Mouse (Mus musculus) kidney, postnatal 10 days (tissue): ENCODE data around the gene Msl1.

Source experiments
- DNase-seq: peaks from one replicate; pipeline ENCODE4 v3.0.0; 2021; ENCODE audit warnings: mixed read lengths

Msl1 gene

DNA sequence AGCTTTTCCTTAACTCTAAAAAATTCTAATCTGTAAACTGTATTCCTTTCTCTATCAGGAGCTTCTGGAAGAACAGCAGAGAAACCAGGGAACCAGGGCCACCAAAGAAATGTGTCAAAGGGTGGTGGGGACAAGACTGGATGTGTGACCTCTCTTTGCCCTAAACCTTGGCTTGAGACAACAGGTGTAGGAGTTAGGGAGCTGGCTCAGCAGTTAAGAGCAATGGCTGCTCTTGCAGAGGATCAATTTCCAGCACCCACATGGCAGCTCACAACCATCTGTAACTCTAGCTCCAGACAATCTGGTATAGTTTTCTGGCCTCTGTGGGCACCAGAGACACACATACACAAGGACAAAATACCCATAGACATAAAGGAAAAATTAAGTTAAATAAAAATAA lies 17.4 kb upstream of the Msl1 start:
- no peak for DNase-seq

DNA sequence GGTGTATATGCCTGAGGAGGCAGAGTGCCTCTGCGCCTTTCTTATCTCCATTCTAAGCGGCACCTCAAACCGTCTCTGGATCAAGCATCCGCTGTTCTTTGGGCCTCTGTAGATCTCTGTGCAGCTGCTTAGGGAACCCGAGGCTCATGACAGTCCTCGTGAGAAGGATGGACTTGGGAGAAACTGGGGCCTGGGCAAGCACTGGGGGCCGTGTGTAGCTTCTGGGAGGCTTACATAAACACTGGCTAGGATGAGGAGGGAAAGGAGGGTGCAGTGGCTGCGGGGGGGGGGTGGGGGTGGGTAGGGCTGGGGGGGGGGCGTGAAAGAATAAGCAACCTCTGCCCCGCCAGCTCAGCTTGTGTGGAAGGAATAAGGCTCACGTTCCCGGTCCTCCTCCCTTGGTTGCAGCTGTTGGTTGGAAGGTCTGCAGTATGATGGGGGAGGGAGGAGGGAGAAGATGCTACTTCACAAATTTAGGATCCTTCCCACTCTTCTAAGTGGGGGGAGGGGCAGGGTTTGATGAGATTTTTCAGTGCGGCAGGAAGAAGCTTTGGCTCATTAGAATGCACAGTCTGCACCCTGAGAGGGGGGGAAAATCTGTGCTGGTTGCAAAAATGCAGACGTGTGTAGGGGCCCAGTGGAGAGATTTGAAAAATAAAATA lies 13.3 kb upstream of the Msl1 start:
- peak; percentile 82 for DNase-seq

- DNase-seq: peak; percentile 71
Observed at GRCm38 (mm10) chr11:98782651-98783235, 12.6 kb upstream of the Msl1 start.

DNA sequence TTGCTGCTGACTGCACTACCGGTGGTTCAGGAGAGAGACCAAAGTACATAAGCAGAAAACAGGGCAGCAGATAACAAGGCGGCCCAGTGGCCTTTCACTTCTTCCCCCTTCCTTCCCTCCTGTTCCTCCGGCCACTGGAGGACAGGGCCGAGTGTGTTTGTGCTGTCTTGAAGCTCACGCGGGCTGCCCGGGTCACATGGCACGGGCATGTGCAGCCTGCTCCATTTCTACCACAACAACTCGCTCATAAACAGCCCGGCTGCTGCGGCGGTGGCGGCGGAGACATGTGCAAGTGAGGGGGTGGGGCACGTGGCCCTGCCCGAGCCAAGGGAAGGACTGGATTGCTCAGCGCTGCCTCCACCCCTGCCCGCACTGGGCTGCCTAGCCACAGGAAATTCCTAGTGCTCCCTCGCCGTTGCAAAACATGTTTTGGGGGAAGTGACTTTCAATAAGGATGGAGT lies 12.1 kb upstream of the Msl1 start:
- peak; percentile 97 for DNase-seq

GRCm38 (mm10) chr11:98784139-98784538 lies 11.2 kb upstream of the Msl1 start:
- DNase-seq: no peak

DNA sequence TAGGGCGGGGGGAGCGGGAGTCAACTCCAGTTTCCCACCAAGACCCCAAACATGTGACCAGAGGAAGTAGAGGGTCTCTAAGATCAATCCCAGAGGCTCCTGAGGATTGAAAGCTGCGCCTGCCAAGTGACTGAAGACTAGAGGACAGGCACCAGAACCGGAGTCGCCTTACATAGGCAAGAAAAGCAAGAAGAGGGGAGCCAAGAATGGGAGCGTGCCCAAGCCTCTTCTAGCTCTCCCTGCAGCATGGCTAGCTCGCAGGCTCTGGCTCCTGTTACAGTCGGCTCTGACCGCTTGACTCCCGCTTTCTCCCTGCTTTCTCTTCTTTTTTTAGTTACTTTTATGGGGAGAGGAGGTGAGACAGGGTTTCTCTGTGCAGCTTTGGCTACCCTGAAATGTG lies 10.1 kb upstream of the Msl1 start:
- peak; percentile 61 for DNase-seq

DNA sequence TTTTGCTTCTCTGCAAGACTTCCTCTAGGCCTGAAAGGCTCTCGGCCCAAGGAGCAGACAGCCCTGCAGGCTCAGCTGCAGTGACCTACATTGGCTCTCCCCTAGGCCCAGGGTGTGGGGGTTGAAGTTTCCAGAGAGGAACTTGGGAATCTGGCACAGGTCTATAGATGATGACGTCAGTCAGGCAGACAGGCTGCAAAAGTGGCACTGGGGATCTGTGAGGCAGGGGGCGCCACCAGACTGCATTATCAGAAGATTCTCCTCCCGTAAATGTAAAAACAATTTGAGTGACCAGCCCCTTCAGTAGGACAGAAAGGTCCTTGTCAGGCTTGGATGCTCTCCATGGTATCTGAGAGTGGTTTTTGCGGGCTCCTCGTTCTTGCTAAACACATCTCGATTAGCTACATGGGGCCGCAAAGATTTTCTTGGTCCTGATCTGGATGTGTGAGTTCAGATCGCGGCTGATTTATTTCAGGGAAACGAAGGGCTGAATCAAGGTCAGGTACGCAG lies 9.5 kb upstream of the Msl1 start:
- peak; percentile 90 for DNase-seq

DNA sequence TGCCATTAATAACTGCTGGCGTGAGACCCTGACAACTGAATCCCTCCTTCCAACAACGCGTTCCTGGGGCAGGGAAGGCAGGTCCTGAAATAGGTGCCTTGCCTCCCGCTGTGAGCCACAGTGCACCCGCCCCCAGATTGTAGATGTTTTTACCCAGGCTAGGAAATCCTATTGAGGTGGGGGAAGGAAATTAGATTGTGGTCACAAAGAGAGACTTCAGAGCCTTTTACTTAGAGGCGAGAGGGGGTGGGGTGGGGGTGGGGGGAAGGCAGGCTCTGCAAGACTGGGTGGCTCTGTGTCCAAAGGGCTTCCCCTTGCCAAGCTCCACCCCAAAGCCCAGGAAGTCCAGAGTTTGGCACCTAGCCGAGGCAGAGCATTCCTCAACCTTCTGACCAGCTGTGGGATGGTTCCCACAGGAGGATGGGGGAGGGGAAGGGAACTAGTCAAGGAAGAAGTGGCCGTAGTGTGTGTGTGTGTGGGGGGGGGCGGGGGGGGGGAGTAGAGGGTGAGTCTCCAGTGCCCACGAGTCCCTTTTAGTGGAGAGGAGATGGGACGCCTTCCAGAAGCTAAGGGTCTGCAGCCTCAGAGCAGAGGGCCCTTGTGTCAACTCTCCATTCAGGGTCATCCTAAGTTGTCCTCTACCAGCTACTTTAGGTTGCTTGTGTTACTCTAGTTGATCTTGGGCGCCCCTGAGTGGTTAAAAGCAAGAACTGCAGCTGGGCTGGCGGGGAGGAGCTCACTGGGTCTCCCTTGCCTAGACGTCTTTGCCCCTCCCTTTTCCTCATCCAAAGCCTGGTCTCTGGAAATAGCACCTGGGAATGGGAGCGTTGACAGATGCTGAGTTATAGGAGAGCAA lies 8.7 kb upstream of the Msl1 start:
- peak; percentile 98 for DNase-seq

DNA sequence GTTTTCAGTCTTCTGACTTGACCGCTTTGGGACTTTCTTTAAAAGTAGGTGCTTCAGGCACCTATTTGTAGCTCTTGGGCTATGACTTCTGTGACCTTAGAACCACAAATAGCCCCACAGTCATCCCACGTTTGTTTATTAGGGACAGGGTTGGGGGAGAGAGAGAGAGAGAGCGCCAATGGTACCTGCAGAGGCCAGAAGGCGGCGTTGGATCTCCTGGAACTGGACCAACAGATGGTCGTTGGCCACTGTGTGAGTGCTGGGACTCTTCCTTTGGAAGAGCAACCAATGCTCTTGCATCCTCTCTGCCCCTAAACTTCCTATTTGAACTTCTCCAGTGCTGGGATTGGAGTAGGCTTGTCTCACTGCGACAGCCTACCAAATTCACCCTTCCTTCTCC lies 8.1 kb upstream of the Msl1 start:
- peak; percentile 56 for DNase-seq

DNA sequence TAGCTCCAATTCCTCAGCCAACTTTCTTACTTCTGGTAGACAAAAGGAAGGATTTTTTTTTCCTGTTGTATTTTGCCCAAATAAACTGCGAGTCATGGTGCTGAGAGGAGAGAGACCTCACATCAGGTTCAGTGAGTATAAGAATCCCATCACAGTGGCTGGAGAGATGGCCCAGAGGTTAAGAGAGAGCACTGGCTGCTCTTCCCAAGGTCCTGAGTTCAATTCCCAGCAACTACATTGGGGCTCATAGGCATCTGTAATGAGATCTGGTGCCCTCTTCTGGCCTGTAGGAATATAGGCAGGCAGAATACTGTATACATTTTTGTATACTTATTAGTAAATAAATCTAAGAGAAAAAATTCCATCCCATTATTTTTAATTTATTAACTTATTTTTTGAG lies 7.6 kb upstream of the Msl1 start:
- no peak for DNase-seq

- DNase-seq: no peak
Observed at GRCm38 (mm10) chr11:98788139-98788538, 7.2 kb upstream of the Msl1 start.

DNA sequence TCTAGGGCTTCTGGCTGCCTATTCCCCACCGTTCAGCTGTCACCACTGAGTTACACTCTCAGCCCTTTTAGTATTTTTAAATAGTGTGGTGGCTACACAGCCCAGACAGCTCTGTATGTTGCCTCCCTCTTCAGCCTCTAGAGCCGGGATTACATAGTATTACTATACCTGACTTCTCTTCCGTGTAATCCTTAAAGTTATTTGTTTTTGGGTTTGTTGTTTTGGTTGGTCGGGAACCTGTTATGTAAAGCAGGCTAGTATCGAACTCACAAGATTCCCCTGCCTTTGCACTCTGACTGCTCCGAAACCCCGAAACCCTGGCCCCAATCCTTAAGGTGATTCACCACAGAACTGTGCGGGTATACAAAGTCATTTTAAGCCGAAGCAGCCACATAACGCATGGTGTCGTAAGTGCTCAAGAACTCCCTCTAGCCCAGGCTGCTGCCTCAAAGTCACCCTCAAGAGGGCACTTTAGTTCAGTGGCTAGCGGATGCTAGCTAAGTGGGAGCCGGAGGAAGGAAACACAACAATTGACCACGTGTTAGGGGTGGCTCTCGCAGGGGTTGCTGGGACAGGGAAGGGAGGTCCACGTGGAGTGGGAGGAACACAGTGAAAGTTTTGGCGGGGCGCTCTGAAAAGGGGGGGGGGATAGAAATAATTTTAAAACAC lies 6.6 kb upstream of the Msl1 start:
- DNase-seq: peak; percentile 93

GRCm38 (mm10) chr11:98789219-98789807 lies 6.0 kb upstream of the Msl1 start:
- DNase-seq: peak; percentile 67

DNA sequence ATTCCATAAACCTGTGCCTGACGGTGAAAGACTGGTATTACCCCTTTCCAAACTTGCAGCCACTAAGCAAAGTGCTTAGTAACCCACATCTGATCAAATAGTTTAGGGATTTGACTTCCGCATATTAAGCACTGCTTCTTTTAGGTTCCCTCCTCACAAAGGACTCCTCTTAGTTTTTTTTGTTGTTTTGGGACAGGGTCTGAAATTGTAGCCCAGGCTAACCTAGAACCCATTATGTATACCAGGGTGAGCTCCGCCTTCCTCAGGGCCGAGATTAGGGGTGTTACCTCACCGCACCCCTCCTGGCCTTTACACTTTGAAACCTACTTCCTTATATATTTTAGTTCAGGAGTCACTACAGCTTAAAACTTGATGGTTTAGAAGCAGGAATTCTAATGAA lies 5.5 kb upstream of the Msl1 start:
- DNase-seq: no peak

GRCm38 (mm10) chr11:98790631-98791205 lies 4.6 kb upstream of the Msl1 start:
- no peak for DNase-seq

- no peak for DNase-seq
Observed at GRCm38 (mm10) chr11:98791448-98791847, 3.9 kb upstream of the Msl1 start.

GRCm38 (mm10) chr11:98792081-98792480 lies 3.2 kb upstream of the Msl1 start:
- no peak for DNase-seq

DNA sequence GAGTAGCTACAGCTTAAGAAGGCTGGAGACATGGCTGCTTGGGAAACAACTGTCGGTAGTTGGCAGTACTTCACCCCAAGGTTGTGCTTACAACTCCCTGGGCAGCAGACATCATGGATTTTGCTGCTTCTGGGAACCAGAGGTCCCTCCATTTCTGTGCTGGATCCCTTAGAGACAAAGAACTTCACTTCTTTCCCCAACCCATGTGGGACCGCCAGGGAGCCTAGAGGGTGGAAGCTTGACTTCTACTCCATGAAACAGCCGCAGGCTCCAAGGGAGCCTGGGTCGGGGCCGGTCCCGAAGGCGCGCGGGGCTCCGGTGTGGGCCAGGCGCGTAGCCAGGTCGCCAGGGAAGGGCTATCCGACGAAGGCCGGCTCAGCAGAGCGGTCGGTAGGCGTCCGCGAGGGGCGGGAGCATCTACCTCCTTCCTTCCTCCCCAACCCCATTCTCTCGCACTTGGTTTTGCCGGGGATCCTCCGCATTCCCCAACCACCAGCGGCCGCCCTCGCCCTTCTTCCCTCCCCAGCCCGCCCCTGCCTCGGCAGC lies 774 bp upstream of the Msl1 start:
- peak; percentile 88 for DNase-seq

DNA sequence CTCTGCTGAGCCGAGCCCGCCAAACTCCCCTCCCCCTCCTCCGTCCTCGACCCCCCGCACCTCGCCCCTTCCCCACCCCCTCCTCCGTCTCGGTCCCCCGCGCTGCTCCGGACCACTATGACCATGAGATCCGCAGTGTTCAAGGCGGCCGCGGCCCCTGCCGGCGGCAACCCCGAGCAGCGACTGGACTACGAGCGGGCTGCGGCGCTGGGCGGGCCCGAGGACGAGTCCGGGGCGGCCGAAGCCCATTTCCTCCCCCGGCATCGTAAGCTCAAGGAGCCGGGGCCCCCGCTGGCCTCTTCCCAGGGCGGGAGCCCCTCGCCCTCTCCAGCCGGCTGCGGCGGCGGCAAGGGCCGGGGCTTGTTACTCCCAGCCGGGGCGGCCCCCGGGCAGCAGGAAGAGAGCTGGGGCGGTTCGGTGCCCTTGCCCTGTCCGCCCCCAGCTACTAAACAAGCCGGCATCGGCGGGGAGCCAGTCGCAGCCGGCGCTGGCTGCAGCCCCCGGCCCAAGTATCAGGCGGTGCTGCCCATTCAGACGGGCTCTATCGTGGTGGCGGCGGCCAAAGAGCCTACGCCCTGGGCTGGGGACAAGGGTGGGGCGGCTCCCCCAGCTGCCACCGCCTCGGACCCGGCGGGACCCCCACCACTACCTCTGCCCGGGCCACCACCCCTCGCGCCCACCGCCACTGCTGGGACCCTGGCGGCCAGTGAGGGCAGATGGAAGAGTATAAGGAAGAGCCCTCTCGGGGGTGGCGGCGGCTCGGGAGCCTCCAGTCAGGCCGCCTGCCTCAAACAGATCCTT lies 598 bp downstream of the Msl1 start:
- DNase-seq: peak; percentile 76

DNA sequence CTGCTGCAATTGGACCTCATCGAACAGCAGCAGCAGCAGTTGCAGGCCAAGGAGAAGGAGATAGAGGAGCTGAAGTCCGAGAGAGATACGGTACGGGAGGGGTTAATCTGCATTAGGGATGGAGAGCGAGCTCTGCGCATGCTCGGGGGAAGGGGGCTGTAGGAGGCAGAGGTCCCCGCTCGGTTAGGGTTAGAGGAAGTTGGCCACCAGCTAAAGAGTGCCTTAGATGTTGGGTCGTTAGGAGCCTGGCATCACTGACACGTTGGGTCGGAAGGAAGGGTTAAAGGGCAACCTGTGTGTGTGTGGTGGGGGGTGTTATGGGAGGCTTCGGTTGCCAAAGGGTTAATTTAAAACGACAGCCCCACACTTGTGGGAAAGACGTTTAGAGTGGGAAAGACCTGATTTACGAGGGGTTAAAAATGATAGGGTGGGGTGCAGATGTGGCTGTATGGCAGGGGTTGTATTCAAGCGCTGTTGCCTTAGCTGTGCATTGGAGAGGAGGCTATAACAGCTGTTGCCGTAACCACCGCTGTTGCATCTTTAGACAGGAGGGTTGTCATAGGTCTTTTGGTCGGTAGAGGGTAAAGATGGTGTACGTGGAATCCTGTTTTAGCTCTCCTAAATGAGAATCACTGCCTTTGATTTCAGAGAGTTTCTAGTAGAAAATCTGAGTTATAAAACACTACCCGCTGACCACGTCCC lies 1.4 kb downstream of the Msl1 start:
- peak; percentile 84 for DNase-seq
